ENCODE assay signal across 9 mouse cellular contexts in the genomic region with DNA sequence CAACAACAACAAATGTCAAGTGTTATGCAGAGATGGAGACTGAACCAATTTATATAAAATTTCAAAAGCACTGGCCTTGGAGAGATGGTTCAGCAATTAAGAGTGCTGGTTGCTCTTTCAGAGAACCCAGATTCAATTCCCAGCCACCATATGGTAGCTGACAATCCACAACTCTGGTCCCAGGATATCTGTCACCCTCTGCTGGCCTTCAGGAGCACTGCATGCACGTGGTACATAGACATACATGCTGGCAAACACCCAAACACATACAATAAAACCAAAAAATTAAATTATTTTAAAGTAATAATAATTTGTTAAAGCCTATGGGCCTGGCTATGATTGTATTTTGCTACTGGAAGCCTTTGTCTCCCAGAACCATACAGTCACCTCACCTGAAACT.
DNase-seq lines count a peak whose midpoint lies in the region; TF ChIP-seq lines count a peak whose summit lies in the region.
"Had no signal": no experiment of that assay in that cellular context is flagged by ENCODE, and none has a peak within 500 bp of the region (broad histone marks: within the 10 kb centered on the region; RNA-seq: fewer than 3 reads in every experiment).

No protein-coding gene starts in this region.

- no peak for TF ChIP-seq POLR2A in CH12.LX (IDR thresholded peaks at IDR 0.05; ENCODE audit: low read depth, low read length)
- TF ChIP-seq POLR2A in embryonic fibroblast, embryonic 13.5 days (IDR thresholded peaks at IDR 0.05; ENCODE audit: low read depth, low read length), result no peak

- no peaks in the 10 kb centered on the region for H3K4me1 ChIP-seq in CH12.LX (ENCODE audit: control insufficient read depth in 1 of 2, insufficient read depth in 2 of 2)
- no peaks in the 10 kb centered on the region for H3K4me1 ChIP-seq in embryonic fibroblast, embryonic 13.5 days (ENCODE audit: control insufficient read depth, insufficient read depth, low read length)

- H3K36me3 ChIP-seq in CH12.LX (replicated peaks in 1 of 2; ENCODE audit: control insufficient read depth in 1 of 2, insufficient read depth in 1 of 2, low read length in 1 of 2), result no peaks in the 10 kb centered on the region

- H3K4me3 ChIP-seq in layer of hippocampus, adult 2 months, result no peak overlapping the region
- no peak overlapping the region for H3K4me3 ChIP-seq in CH12.LX (replicated peaks in 1 of 3; ENCODE audit: low read depth in 2 of 3, low read length in 2 of 3, poor library complexity in 1 of 3)
- H3K4me3 ChIP-seq in embryonic fibroblast, embryonic 13.5 days (ENCODE audit: insufficient read depth, low read length), result no peak overlapping the region

- in situ Hi-C loops in CH12.LX (cut with MboI; ENCODE audit: low pct_ligation_motif_present, low pct_unique_long_range_greater_than_20kb, low sequenced_read_pairs), result no loop called here

- TF ChIP-seq EP300 in CH12.LX (IDR thresholded peaks at IDR 0.05; ENCODE audit: low read length), result no peak

- intact Hi-C loops in left cerebral cortex, postnatal 10 days (cut with DNase I), result no loop called here

- no peak overlapping the region for H3K4me2 ChIP-seq in CH12.LX (ENCODE audit: insufficient read depth, low read depth, poor library complexity, severe bottlenecking)

- TF ChIP-seq CTCF in layer of hippocampus, adult 2 months (conservative IDR thresholded peaks at IDR 0.05), result peak; percentile 72
- peak in 1 of 2 experiments; percentile 38; a peak in 2 of 4 replicates for TF ChIP-seq CTCF in CH12.LX (conservative IDR thresholded peaks at IDR 0.05 in 1 of 2, IDR thresholded peaks at IDR 0.05 in 1 of 2; ENCODE audit: low read depth in 2 of 2, low read length in 2 of 2)
- peak; percentile 54; the same call in 1 of the 2 replicates for TF ChIP-seq CTCF in embryonic fibroblast, embryonic 13.5 days (IDR thresholded peaks at IDR 0.05; ENCODE audit: borderline replicate concordance, insufficient read depth, low read length)

- no peaks in the 10 kb centered on the region for H3K27me3 ChIP-seq in CH12.LX (replicated peaks)

- H3K9ac ChIP-seq in CH12.LX (ENCODE audit: insufficient read depth, low read depth), result no peak overlapping the region

- no peaks in the 10 kb centered on the region for H3K79me2 ChIP-seq in CH12.LX (replicated peaks; ENCODE audit: control insufficient read depth, extremely low read depth, insufficient read depth, poor library complexity, severe bottlenecking)

- H3K9me3 ChIP-seq in CH12.LX (replicated peaks; ENCODE audit: low read length), result peaks cover 60% of the 10 kb centered on the region

- no peak overlapping the region for H3K27ac ChIP-seq in layer of hippocampus, adult 2 months
- no peak overlapping the region for H3K27ac ChIP-seq in CH12.LX (ENCODE audit: insufficient read depth, low read depth)
- no peak overlapping the region for H3K27ac ChIP-seq in embryonic fibroblast, embryonic 13.5 days (ENCODE audit: insufficient read depth, low read length)

- DNase-seq in embryo, embryonic 10 days (ENCODE audit: low spot score), result peak; percentile 40
- DNase-seq in embryo, embryonic 11 days, result no peak
- no peak for DNase-seq in layer of hippocampus, adult 2 months (ENCODE audit: low spot score in 2 of 2)
- no peak for DNase-seq in layer of hippocampus, postnatal 14 days (ENCODE audit: low spot score in 2 of 2)
- no peak for DNase-seq in CH12.LX (ENCODE audit: extremely low read depth)
- no peak for DNase-seq in spleen, postnatal 4 days (ENCODE audit: low spot score in 2 of 2)
- no peak for DNase-seq in left cerebral cortex, postnatal 10 days (ENCODE audit: extremely low spot score in 1 of 2, low spot score in 2 of 2)
- DNase-seq: gastrocnemius, postnatal 25 days had no signal

- peak; percentile 25 for TF ChIP-seq RAD21 in CH12.LX (IDR thresholded peaks at IDR 0.05; ENCODE audit: low read depth, low read length)

- dilution Hi-C loops in CH12.LX (cut with MboI; ENCODE audit: extremely low pct_ligation_motif_present, extremely low pct_unique_long_range_greater_than_20kb, low sequenced_read_pairs), result no loop called here

TF ChIP-seq in CH12.LX, 34 proteins besides CTCF, POLR2A, EP300 and RAD21:
- TF ChIP-seq GABPA (IDR thresholded peaks at IDR 0.05; ENCODE audit: insufficient replicate concordance, low read depth, low read length) (no peak), ELF1 (IDR thresholded peaks at IDR 0.05; ENCODE audit: low read depth, low read length) (no peak), SMC3 (IDR thresholded peaks at IDR 0.05; ENCODE audit: low read depth, low read length) (no peak; the same call in 1 of the 2 replicates), MYC (IDR thresholded peaks at IDR 0.05; ENCODE audit: low read depth, low read length) (no peak), TCF12 (IDR thresholded peaks at IDR 0.05; ENCODE audit: low read depth, low read length) (no peak), CHD1 (IDR thresholded peaks at IDR 0.05; ENCODE audit: low read depth, low read length) (no peak), MEF2A (IDR thresholded peaks at IDR 0.05; ENCODE audit: borderline replicate concordance, low read depth, low read length) (no peak), JUND (conservative IDR thresholded peaks at IDR 0.05; ENCODE audit: low read depth, low read length) (no peak), USF1 (IDR thresholded peaks at IDR 0.05; ENCODE audit: low read depth, low read length) (no peak), TBP (conservative IDR thresholded peaks at IDR 0.05; ENCODE audit: low read depth, low read length) (no peak), KAT2A (IDR thresholded peaks at IDR 0.05; ENCODE audit: insufficient replicate concordance, low read length) (no peak), E2F4 (IDR thresholded peaks at IDR 0.05; ENCODE audit: insufficient replicate concordance, low read depth, low read length) (no peak), MAX (IDR thresholded peaks at IDR 0.05; ENCODE audit: low read length) (no peak), ETS1 (conservative IDR thresholded peaks at IDR 0.05; ENCODE audit: low read depth, low read length) (no peak), UBTF (IDR thresholded peaks at IDR 0.05; ENCODE audit: low read depth, low read length) (no peak)
